19 mouse cellular contexts compared by ENCODE assay signal in the genomic region with DNA sequence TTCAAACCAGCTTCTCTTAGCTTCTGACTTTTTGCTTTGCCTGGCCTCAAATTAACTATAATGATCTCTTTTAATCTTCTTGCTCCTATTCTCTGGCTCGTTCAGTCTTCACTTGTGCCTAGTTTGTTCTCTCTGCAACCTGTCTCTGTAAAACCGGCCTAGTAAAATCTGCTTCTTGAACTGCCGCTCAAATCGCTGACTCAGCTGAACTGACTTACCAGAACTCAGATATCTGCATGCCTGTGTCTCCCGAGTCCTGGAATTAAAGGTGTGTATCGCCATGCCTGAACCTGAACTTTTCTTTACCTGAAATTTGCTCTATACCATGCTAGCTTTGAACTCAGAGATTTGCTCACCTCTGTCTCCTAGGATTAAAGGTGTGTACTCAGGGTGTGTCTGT.
A peak's percentile ranks its signal among the peaks of the same experiment; 100 is the strongest.
DNase-seq lines count a peak whose midpoint lies in the region; TF ChIP-seq lines count a peak whose summit lies in the region.
"Had no signal": no experiment of that assay in that cellular context is flagged by ENCODE, and none has a peak within 500 bp of the region (broad histone marks: within the 10 kb centered on the region; RNA-seq: fewer than 3 reads in every experiment).

No protein-coding gene starts in this region.

- DNase-seq in heart, adult 11 months, result peak; percentile 46
- DNase-seq in heart, postnatal 25 days (ENCODE audit: low spot score), result no peak
- DNase-seq in ES-E14 (ENCODE audit: low read depth, low spot score), result no peak
- no peak for DNase-seq in adipocyte (ENCODE audit: low spot score)
- DNase-seq in frontal cortex, postnatal 10 days (ENCODE audit: low spot score in 2 of 2), result no peak
- DNase-seq: adrenal gland, adult 2 months; adrenal gland, postnatal 10 days; adrenal gland, postnatal 25 days; cerebellum, adult 11 months; cerebellum, adult 18-20 months; cerebellum, adult 8-10 months; cerebellum, adult 9-11 months; cerebellum, postnatal 14 days; cerebellum, postnatal 36 days; embryo, embryonic 11 days had no signal

- H3K9me3 ChIP-seq in ES-E14 (ENCODE audit: control insufficient read depth, insufficient read depth, low read depth, low read length), result peaks cover 2% of the 10 kb centered on the region; the same call in 1 of the 2 replicates
- H3K9me3 ChIP-seq: embryonic facial prominence, embryonic 13.5 days; embryonic facial prominence, embryonic 15.5 days; forebrain, embryonic 10.5 days had no signal

- H3K9ac ChIP-seq in ES-E14 (ENCODE audit: insufficient read depth, low read depth, low read length, poor library complexity, severe bottlenecking), result no peak overlapping the region
- H3K9ac ChIP-seq: embryonic facial prominence, embryonic 13.5 days; embryonic facial prominence, embryonic 15.5 days had no signal

- no peaks in the 10 kb centered on the region for H3K4me1 ChIP-seq in ES-E14 (ENCODE audit: control insufficient read depth in 2 of 2, insufficient read depth in 2 of 2, low read length in 2 of 2, poor library complexity in 1 of 2)

- in situ Hi-C loops in ES-E14 (cut with MboI; ENCODE audit: low sequenced_read_pairs in 2 of 2, unreplicated experiment in 2 of 2), result no loop called here

- intact Hi-C loops in heart, postnatal 25 days (cut with DNase I), result no loop called here

- no peak overlapping the region for H3K27ac ChIP-seq in ES-E14 (ENCODE audit: insufficient read depth, low read depth, low read length, poor library complexity, severe bottlenecking)
- H3K27ac ChIP-seq: embryonic facial prominence, embryonic 13.5 days; embryonic facial prominence, embryonic 15.5 days; forebrain, embryonic 10.5 days had no signal

- no peaks in the 10 kb centered on the region for H3K36me3 ChIP-seq in ES-E14 (ENCODE audit: control insufficient read depth, insufficient read depth, low read length, poor library complexity, severe bottlenecking)
- H3K36me3 ChIP-seq: embryonic facial prominence, embryonic 13.5 days; embryonic facial prominence, embryonic 15.5 days; forebrain, embryonic 10.5 days had no signal

- no peak overlapping the region for H3K4me3 ChIP-seq in ES-E14 (ENCODE audit: insufficient read depth in 1 of 2, low read depth in 1 of 2, low read length in 2 of 2, poor library complexity in 1 of 2, severe bottlenecking in 1 of 2)
- H3K4me3 ChIP-seq: embryonic facial prominence, embryonic 13.5 days; embryonic facial prominence, embryonic 15.5 days; erythroblast, embryonic 14.5 days; forebrain, embryonic 10.5 days had no signal

TF ChIP-seq in ES-E14, 5 proteins besides CTCF, POLR2A, EP300 and RAD21:
- TF ChIP-seq ZC3H11A (IDR thresholded peaks at IDR 0.05; ENCODE audit: borderline replicate concordance, low read depth, low read length) (no peak), MAFK (IDR thresholded peaks at IDR 0.05; ENCODE audit: insufficient read depth, low read depth, low read length) (peak; percentile 95)
